Mouse (Mus musculus): ENCODE results near the gene Cask. TPM values are rescaled to one million over a fixed set of nuclear protein-coding genes. Genes with fewer than 3 reads are reported as not detected.
A peak's percentile ranks its signal among the peaks of the same experiment; 100 is the strongest.

Gene Cask
- polyA plus RNA-seq, 1 experiment, result 0.15 TPM

DNA sequence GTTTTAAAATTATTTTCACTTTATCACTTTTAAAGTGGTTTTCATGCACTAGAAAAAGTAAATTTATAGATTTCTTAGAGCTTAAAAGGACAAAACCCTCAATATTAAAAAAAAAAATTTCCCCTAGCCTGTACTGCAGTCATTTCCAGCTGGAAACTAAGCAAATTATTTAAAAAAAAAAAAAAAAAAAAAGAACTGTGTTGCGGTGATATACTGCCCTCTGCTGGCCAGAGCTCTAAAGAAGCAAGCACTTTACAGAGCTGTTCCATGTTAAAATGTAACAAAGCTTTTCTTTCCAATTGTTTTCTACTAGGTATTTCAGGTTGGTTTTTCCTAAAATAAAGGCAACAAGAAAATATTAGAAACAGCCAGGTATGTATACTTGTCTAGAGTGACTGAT is 194.4 kb downstream of the Cask start:
- no peaks in the 10 kb centered on the region for H3K36me3 ChIP-seq (ENCODE audit: control insufficient read depth)
- peaks cover 24% of the 10 kb centered on the region for H3K4me1 ChIP-seq (ENCODE audit: control insufficient read depth)
- H3K27me3 ChIP-seq (ENCODE audit: control insufficient read depth), result no peaks in the 10 kb centered on the region
- H3K4me3 ChIP-seq (replicated peaks), result no peak overlapping the region
- H3K9me3 ChIP-seq (ENCODE audit: control insufficient read depth, low read length), result no peaks in the 10 kb centered on the region
- TF ChIP-seq TAL1 (IDR thresholded peaks at IDR 0.05; ENCODE audit: low read length), result no peak
- no peak for TF ChIP-seq GATA1 (IDR thresholded peaks at IDR 0.05; ENCODE audit: low read length)

DNA sequence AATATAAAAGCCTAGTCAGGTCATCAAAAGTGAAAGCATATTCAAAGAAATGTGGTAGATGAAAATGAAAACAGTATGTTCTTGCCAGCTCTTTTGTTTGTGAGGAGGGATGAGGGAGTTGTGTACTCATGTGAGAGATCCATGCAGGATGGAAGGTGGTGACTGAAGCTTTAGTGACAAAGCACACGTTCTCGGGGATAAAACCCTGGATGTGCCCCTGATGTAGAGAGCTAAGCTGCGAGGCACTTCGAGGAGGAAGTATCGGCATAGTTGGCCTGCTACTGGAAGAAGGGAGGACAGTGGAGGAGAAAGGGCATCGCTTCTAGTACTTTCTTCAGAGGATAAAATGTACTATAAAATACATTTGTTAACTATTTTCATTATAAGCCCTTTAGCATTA is 195.3 kb downstream of the Cask start:
- H3K4me1 ChIP-seq (ENCODE audit: control insufficient read depth), result peaks cover 24% of the 10 kb centered on the region
- H3K9me3 ChIP-seq (ENCODE audit: control insufficient read depth, low read length), result no peaks in the 10 kb centered on the region
- H3K4me3 ChIP-seq (replicated peaks), result peak overlapping the region; percentile 17
- H3K27me3 ChIP-seq (ENCODE audit: control insufficient read depth), result no peaks in the 10 kb centered on the region
- no peaks in the 10 kb centered on the region for H3K36me3 ChIP-seq (ENCODE audit: control insufficient read depth)
- TF ChIP-seq GATA1 (IDR thresholded peaks at IDR 0.05; ENCODE audit: low read length), result no peak
- no peak for TF ChIP-seq TAL1 (IDR thresholded peaks at IDR 0.05; ENCODE audit: low read length)

GRCm38 (mm10) chrX:13655005-13655421 is 196.2 kb downstream of the Cask start:
- Histone ChIP-seq H3K27me3 (ENCODE audit: control insufficient read depth) (no peaks in the 10 kb centered on the region), H3K9me3 (ENCODE audit: control insufficient read depth, low read length) (no peaks in the 10 kb centered on the region), H3K4me3 (replicated peaks) (no peak overlapping the region), H3K36me3 (ENCODE audit: control insufficient read depth) (no peaks in the 10 kb centered on the region), H3K4me1 (ENCODE audit: control insufficient read depth) (peaks cover 24% of the 10 kb centered on the region)
- TF ChIP-seq GATA1 (IDR thresholded peaks at IDR 0.05; ENCODE audit: low read length), result no peak
- TF ChIP-seq TAL1 (IDR thresholded peaks at IDR 0.05; ENCODE audit: low read length), result no peak

GRCm38 (mm10) chrX:13652291-13652690 is 198.9 kb downstream of the Cask start:
- no peaks in the 10 kb centered on the region for H3K36me3 ChIP-seq (ENCODE audit: control insufficient read depth)
- H3K4me3 ChIP-seq (replicated peaks), result no peak overlapping the region
- H3K27me3 ChIP-seq (ENCODE audit: control insufficient read depth), result no peaks in the 10 kb centered on the region
- TF ChIP-seq GATA1 (IDR thresholded peaks at IDR 0.05; ENCODE audit: low read length), result no peak
- H3K4me1 ChIP-seq (ENCODE audit: control insufficient read depth), result peaks cover 13% of the 10 kb centered on the region
- H3K9me3 ChIP-seq (ENCODE audit: control insufficient read depth, low read length), result no peaks in the 10 kb centered on the region

- H3K27me3 ChIP-seq (ENCODE audit: control insufficient read depth), result no peaks in the 10 kb centered on the region
- no peaks in the 10 kb centered on the region for H3K36me3 ChIP-seq (ENCODE audit: control insufficient read depth)
- H3K4me1 ChIP-seq (ENCODE audit: control insufficient read depth), result peaks cover 13% of the 10 kb centered on the region
- no peak overlapping the region for H3K4me3 ChIP-seq (replicated peaks)
- TF ChIP-seq TAL1 (IDR thresholded peaks at IDR 0.05; ENCODE audit: low read length) (no peak), GATA1 (IDR thresholded peaks at IDR 0.05; ENCODE audit: low read length) (no peak)
- H3K9me3 ChIP-seq (ENCODE audit: control insufficient read depth, low read length), result no peaks in the 10 kb centered on the region
Observed at GRCm38 (mm10) chrX:13651889-13652288, 199.3 kb downstream of the Cask start.

DNA sequence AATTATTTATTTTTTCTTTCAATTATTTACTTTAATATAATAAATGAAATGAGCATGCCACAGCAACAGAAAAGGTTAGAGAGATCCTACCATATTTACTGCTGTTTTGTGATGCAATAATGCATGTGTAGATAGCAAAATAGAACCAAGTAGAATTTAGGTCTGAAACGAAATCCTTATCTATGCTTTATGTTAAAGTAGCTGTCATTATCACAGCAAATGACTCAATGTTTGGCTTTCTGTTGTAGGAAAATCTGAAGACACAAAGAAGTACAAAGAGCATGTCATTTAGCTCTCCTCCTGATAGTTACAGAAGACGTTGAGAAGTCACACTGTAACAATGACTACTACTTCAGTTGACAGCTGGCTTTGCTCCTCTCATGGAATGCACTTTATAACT is 212.3 kb downstream of the Cask start:
- H3K4me1 ChIP-seq (ENCODE audit: control insufficient read depth), result no peaks in the 10 kb centered on the region
- no peaks in the 10 kb centered on the region for H3K36me3 ChIP-seq (ENCODE audit: control insufficient read depth)
- TF ChIP-seq GATA1 (IDR thresholded peaks at IDR 0.05; ENCODE audit: low read length) (no peak), TAL1 (IDR thresholded peaks at IDR 0.05; ENCODE audit: low read length) (no peak)
- H3K27me3 ChIP-seq (ENCODE audit: control insufficient read depth), result no peaks in the 10 kb centered on the region
- H3K4me3 ChIP-seq (replicated peaks), result no peak overlapping the region
- no peaks in the 10 kb centered on the region for H3K9me3 ChIP-seq (ENCODE audit: control insufficient read depth, low read length)

- TF ChIP-seq TAL1 (IDR thresholded peaks at IDR 0.05; ENCODE audit: low read length) (no peak), GATA1 (IDR thresholded peaks at IDR 0.05; ENCODE audit: low read length) (no peak)
- Histone ChIP-seq H3K27me3 (ENCODE audit: control insufficient read depth) (no peaks in the 10 kb centered on the region), H3K4me1 (ENCODE audit: control insufficient read depth) (no peaks in the 10 kb centered on the region), H3K9me3 (ENCODE audit: control insufficient read depth, low read length) (no peaks in the 10 kb centered on the region), H3K36me3 (ENCODE audit: control insufficient read depth) (no peaks in the 10 kb centered on the region), H3K4me3 (replicated peaks) (no peak overlapping the region)
Observed at GRCm38 (mm10) chrX:13636398-13636797, 214.8 kb downstream of the Cask start.

- H3K9me3 ChIP-seq (ENCODE audit: control insufficient read depth, low read length), result no peaks in the 10 kb centered on the region
- H3K4me3 ChIP-seq (replicated peaks), result no peak within 1 kb of the TSS
- no peaks in the 10 kb centered on the region for H3K27me3 ChIP-seq (ENCODE audit: control insufficient read depth)
- no peak for TF ChIP-seq TAL1 (IDR thresholded peaks at IDR 0.05; ENCODE audit: low read length)
- no peak for TF ChIP-seq GATA1 (IDR thresholded peaks at IDR 0.05; ENCODE audit: low read length)
- no peaks in the 10 kb centered on the region for H3K4me1 ChIP-seq (ENCODE audit: control insufficient read depth)
- no peaks in the 10 kb centered on the region for H3K36me3 ChIP-seq (ENCODE audit: control insufficient read depth)
Observed at GRCm38 (mm10) chrX:13631599-13632283, 219.4 kb downstream of the Cask start, which contains the start of gene Gpr34. Gene Gpr34 (plus strand): TSS chrX:13632089.

- Histone ChIP-seq H3K4me3 (replicated peaks) (no peak overlapping the region), H3K4me1 (ENCODE audit: control insufficient read depth) (no peaks in the 10 kb centered on the region), H3K9me3 (ENCODE audit: control insufficient read depth, low read length) (no peaks in the 10 kb centered on the region), H3K27me3 (ENCODE audit: control insufficient read depth) (no peaks in the 10 kb centered on the region), H3K36me3 (ENCODE audit: control insufficient read depth) (no peaks in the 10 kb centered on the region)
- no peak for TF ChIP-seq TAL1 (IDR thresholded peaks at IDR 0.05; ENCODE audit: low read length)
Observed at GRCm38 (mm10) chrX:13622654-13623053, 228.5 kb downstream of the Cask start.

DNA sequence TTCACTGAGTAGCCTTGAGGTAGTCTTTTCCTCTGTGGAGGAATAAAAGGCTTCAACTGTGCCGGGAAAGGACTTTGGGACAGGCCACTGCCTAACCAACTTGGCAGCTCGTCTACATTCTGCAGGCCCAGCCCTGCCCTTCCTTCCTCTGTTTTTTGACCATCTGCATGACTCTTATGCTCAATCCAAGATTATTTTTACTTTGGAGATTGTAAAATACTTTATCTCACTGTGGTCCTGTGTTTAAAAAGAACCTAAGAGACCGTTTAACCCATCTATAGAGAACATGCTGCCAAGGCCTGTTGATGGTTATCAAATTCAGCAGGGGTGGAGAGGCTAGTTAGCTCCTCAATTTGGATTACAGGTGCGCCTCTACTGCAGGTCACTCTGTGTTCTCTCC is 229.7 kb downstream of the Cask start:
- Histone ChIP-seq H3K9me3 (ENCODE audit: control insufficient read depth, low read length) (no peaks in the 10 kb centered on the region), H3K4me1 (ENCODE audit: control insufficient read depth) (no peaks in the 10 kb centered on the region), H3K4me3 (replicated peaks) (no peak overlapping the region), H3K27me3 (ENCODE audit: control insufficient read depth) (no peaks in the 10 kb centered on the region), H3K36me3 (ENCODE audit: control insufficient read depth) (no peaks in the 10 kb centered on the region)
- TF ChIP-seq TAL1 (IDR thresholded peaks at IDR 0.05; ENCODE audit: low read length) (no peak), GATA1 (IDR thresholded peaks at IDR 0.05; ENCODE audit: low read length) (no peak)
